Mouse (Mus musculus) E14TG2a.4 (cell line): ENCODE data around the gene Anp32b.
A peak's percentile ranks its signal among the peaks of the same experiment; 100 is the strongest.

ENCODE experiments used
- H3K27me3 ChIP-seq: 2 replicates; pipeline ENCODE4 v1.6.1; 2014; ENCODE audit warnings: low read length, control low read depth; ENCODE audit not compliant: insufficient read depth
- H3K36me3 ChIP-seq: 2 replicates; pipeline ENCODE4 v1.6.1; 2014; ENCODE audit warnings: low read length, control low read depth; ENCODE audit not compliant: insufficient read depth
- H3K4me1 ChIP-seq: replicated peaks from 2 replicates; pipeline ENCODE4 v1.6.1; 2014; ENCODE audit warnings: low read depth, low read length, control low read depth
- H3K4me3 ChIP-seq: replicated peaks from 2 replicates; pipeline ENCODE4 v1.5.1; 2014; ENCODE audit warnings: mild to moderate bottlenecking, low read length
- H3K9me3 ChIP-seq: 2 replicates; pipeline ENCODE4 v1.6.1; 2014; ENCODE audit warnings: low read length, control low read depth
- CTCF ChIP-seq: conservative IDR thresholded peaks from 2 replicates; pipeline ENCODE4 v1.5.1; 2014; ENCODE audit warnings: low read length
- NANOG ChIP-seq: IDR thresholded peaks from 2 replicates; pipeline ENCODE4 v1.6.1; 2014; ENCODE audit warnings: borderline replicate concordance, low read length, mixed read lengths
- POU5F1 ChIP-seq: IDR thresholded peaks from 2 replicates; pipeline ENCODE4 v1.6.1; 2014; ENCODE audit warnings: low read length, borderline replicate concordance

The Anp32b gene

DNA sequence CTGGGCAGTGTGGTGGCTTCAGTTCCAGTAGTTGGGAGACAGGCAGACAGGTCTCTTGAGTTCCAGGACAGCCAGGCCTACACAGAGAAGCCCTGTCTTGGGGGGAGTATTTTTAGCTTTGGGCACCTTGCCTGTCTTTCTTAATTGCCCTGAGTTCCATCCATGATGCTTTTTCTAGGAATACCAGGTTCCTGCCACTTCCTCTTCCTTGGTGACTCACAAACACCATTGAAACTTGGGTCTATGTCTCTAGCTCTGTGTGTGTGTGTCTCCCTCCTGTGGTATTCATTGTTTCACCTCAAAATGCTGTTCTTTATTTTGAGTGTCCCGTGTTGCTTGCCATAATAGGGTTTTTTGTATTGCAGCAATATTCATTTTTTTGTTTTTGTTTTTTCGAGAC lies 7.7 kb downstream of the Anp32b start:
- H3K36me3 ChIP-seq = peaks cover 94% of the 10 kb centered on the region
- no peaks in the 10 kb centered on the region for H3K27me3 ChIP-seq
- H3K9me3 ChIP-seq = no peaks in the 10 kb centered on the region
- H3K4me1 ChIP-seq = peaks cover 96% of the 10 kb centered on the region
- TF ChIP-seq NANOG (no peak), CTCF (no peak), POU5F1 (no peak)
- no peak overlapping the region for H3K4me3 ChIP-seq

DNA sequence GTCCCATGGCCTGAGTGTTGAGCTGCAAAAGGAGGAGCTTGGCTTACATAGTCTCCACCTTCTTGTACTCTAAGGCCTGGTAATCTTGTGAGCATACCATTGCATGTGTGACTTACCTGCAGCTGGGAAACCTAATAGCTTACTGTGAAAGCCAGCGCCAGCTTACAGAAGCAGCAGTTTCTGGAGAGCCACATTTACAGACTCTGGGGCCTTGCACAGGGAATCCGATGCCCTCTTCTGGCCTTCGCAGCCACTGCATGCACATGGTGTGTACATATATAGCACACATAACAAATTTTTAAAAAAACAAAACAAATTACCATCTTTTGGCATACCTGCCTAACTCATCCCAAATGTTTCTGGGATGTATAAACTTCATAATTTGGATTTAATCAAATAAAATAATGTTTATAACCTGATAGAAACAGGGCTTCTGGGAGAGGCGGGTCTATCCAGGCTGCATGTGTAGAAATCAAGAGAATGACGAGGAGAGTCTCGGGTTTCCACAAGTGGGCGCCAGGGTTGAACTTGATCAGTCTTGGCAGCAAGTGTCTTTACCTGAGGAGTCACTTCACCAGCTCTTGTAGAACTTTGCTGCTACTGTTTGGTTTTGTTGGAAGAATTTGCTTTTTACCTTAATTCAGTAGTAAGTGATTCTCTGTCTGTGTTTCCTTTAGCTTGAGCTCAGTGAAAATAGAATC lies 12.6 kb downstream of the Anp32b start:
- Histone ChIP-seq H3K4me1 (peaks cover 94% of the 10 kb centered on the region), H3K36me3 (peaks cover 100% of the 10 kb centered on the region), H3K4me3 (no peak overlapping the region), H3K27me3 (no peaks in the 10 kb centered on the region), H3K9me3 (no peaks in the 10 kb centered on the region)
- TF ChIP-seq POU5F1 = no peak
- TF ChIP-seq CTCF = peak; percentile 31; the same call in 1 of the 2 replicates

DNA sequence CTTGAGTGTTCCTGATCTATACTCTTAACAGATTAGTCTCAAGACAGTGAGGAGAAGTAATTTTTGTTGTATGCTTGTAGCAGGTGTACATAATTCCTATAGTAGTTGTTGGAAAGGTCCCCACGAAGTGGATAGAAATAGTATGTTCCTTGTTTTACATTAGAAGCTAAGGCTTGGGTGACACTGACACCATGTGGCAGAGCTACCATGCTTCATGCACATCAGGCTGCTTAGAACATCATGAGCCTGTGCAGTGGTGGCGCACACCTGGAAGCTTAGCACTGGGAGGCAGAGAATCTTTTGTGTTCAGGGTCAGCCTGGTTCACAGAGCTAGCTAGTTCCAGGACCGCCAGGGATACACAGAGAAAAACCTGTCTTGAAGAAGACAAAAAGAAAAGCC lies 15.0 kb downstream of the Anp32b start:
- TF ChIP-seq NANOG = no peak
- TF ChIP-seq POU5F1 = no peak
- no peak for TF ChIP-seq CTCF
- Histone ChIP-seq H3K36me3 (peaks cover 100% of the 10 kb centered on the region), H3K27me3 (no peaks in the 10 kb centered on the region), H3K9me3 (no peaks in the 10 kb centered on the region), H3K4me1 (peaks cover 94% of the 10 kb centered on the region), H3K4me3 (no peak overlapping the region)

DNA sequence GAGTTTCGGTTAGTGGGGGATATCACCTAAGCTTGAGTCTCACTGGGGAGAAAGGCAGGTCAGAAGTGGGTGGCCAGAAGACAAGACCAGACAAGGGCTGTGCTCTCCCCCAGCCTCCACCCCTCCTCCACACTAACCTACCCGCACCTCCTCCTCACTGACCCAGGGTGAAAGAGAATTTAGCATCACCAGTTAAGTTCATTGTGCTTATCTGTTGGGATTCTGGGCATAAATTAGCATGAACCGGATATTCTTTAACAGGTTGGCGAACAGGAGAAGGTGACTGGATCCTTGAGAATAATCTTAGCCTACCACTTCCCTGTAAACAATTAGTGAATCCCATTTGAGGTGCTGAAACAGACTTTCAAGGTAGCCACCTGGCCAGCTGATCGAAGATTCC lies 24.4 kb downstream of the Anp32b start:
- TF ChIP-seq CTCF (no peak), POU5F1 (no peak), NANOG (no peak)
- no peaks in the 10 kb centered on the region for H3K9me3 ChIP-seq
- peaks cover 60% of the 10 kb centered on the region for H3K4me1 ChIP-seq
- no peak overlapping the region; the same call in 1 of the 2 replicates for H3K4me3 ChIP-seq
- peaks cover 91% of the 10 kb centered on the region for H3K36me3 ChIP-seq
- H3K27me3 ChIP-seq = no peaks in the 10 kb centered on the region

DNA sequence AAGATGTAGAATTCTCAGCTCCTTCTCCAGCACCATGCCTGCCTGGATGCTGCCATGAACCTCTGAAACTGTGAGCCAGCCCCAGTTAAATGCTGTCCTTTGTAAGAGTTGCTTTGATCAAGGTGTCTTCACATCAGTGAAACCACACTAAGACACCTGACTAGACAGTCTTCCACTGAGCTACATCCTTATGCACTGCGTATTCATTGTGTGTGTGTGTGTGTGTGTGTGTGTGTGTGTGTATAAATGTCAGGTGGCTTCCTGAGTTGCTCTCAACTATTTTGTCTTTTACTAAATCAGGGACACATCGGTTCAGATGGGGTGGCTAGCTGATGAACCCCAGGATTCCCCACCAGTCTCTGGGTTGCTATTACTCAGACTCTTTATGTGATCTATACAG lies 28.4 kb downstream of the Anp32b start:
- Histone ChIP-seq H3K27me3 (no peaks in the 10 kb centered on the region), H3K36me3 (peaks cover 51% of the 10 kb centered on the region), H3K4me3 (no peak overlapping the region), H3K4me1 (peaks cover 39% of the 10 kb centered on the region), H3K9me3 (no peaks in the 10 kb centered on the region)
- no peak for TF ChIP-seq CTCF
- TF ChIP-seq POU5F1 = no peak
- TF ChIP-seq NANOG = no peak

DNA sequence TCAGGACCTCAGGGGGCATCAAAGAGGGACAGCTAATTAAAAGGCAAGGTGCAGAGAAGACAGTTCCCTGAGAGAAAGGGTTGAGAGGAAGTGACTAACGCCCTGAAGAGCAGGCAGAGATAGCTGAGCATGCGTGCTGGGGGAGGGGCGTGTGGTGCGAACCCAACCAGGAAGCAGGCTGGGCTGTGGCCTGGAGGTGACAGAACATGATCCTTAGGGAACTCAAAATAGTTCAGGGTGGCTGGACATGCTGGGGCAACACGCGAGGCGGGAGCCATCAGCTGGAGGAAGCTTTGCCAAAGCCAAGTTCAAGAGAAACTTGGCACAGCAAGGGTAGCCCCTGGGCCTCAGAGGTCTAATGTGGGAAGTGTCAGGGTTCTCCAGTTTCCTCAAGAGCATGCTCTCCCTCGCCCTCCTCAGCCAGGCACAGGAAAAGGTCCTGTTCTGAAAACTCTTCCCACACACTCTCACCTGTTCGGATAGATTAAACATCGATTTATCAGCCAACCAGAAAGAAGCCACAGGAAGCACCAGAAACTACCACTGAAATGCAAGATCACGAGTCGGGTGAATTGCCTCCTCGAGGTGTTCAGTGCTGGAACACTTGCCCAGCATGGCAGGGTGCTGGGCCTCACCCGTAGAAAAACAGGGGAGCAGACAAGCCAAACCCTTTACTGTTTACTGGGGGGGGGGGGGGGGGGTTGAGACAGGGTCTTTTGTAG lies 35.2 kb downstream of the Anp32b start:
- Histone ChIP-seq H3K4me3 (no peak overlapping the region; the same call in 1 of the 2 replicates), H3K4me1 (peaks cover 60% of the 10 kb centered on the region), H3K36me3 (0 out of 2 replicates have a peak, but pooled peaks cover 2% of the 10 kb centered on the region), H3K9me3 (no peaks in the 10 kb centered on the region), H3K27me3 (no peaks in the 10 kb centered on the region)
- TF ChIP-seq POU5F1 = no peak
- no peak for TF ChIP-seq CTCF
- no peak for TF ChIP-seq NANOG

DNA sequence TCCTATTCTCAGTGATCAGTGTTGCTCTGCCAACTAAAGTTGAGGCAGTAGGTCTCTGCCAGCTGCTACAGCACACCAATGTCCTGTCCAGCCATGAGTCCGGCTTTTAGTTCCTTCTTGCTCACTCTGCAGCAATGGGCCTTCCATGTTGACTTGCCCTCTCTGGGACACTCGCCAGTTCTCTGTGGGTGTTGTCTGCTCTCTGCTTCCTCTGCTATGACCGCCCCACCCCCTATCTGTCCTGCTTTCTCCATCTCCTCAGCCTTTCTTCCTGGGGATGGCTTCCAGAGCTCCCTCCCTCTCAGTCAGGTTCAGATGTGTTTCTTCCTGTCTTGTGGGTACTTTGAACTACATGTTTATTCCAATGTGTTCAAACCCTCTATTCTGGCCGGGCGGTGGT lies 36.6 kb downstream of the Anp32b start:
- no peaks in the 10 kb centered on the region for H3K9me3 ChIP-seq
- H3K4me1 ChIP-seq = peaks cover 60% of the 10 kb centered on the region
- no peak overlapping the region for H3K4me3 ChIP-seq
- H3K27me3 ChIP-seq = no peaks in the 10 kb centered on the region
- TF ChIP-seq NANOG = no peak
- TF ChIP-seq POU5F1 = no peak
- TF ChIP-seq CTCF = no peak
- H3K36me3 ChIP-seq = peaks cover 13% of the 10 kb centered on the region

DNA sequence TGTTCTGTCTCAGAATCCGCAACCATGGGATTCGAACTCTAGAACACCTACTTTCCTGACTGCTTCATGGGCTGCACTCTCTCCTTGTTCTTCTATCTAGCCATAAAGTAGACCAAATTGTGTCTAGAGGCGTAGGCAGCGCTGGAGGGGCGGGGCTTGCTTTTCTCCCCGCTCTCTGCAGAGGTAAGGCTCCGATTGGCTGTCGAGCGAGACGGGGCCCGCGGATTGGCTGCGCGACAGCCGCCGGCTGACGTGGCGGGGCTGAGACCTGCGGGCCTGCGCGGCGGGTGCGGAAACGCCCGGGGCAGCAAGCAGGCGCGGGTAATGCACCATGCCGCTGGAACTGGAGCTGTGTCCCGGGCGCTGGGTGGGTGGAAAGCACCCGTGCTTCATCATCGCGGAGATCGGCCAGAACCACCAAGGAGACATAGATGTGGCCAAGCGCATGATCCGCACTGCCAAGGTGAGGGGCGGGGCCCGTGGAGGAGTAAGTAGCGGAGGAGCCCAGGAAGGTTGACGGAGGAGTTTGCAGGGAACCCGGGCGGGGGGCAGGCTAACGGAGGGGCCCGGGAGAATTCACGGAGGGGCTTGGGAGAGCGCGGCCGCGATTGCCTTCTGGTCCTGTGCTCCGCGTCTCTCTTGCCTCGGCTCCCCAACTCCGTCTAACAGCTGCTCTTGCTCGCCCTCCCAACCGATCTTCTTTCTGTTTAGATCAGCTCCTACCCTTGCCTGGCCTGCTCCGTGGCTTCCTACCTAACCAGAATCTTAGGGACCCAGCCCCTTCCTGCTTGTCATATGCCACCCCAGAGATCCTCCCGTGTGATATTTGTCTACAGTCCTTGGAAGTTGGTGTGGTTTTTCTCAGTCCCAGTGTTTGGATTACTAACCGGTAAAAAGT lies 38.6 kb downstream of the Anp32b start, which contains the start of gene Nans:
TSS of gene Nans (plus strand) at position 221 of the 898 bp plus-strand sequence.
- H3K4me3 ChIP-seq = peak within 1 kb of the TSS; percentile 94
- H3K36me3 ChIP-seq = peaks cover 33% of the 10 kb centered on the region
- no peaks in the 10 kb centered on the region for H3K9me3 ChIP-seq
- H3K27me3 ChIP-seq = no peaks in the 10 kb centered on the region
- TF ChIP-seq POU5F1 = no peak
- no peak for TF ChIP-seq NANOG
- TF ChIP-seq CTCF = no peak
- H3K4me1 ChIP-seq = peaks cover 51% of the 10 kb centered on the region
